Mouse (Mus musculus) heart, postnatal 0 days (tissue): ENCODE measurements at regions not wholly inside any gene's neighbourhood (a gene's known extent, or its start where the extent isn't known, plus 50 kb on each side); places are given as distances from the start of the nearest gene placed in this dataset.
A peak's percentile ranks its signal among the peaks of the same experiment; 100 is the strongest.

Source experiments
- ATAC-seq: fragments of 200-750 bp; cut with Nextera tagmentation; 2 replicates; pipeline ENCODE4 v1.8.0; 2017; ENCODE audit warnings: low read depth, moderate number of reproducible peaks, moderate library complexity; ENCODE audit not compliant: insufficient read depth
- DNase-seq: peaks from one replicate; pipeline ENCODE4 v3.0.0-alpha.2; 2016; ENCODE audit warnings: low spot score
- H3K27ac ChIP-seq: fragments of 300-500 bp; sonication (generic); 2 replicates; pipeline ENCODE4 v1.5.1; 2014; ENCODE audit warnings: low read depth, mild to moderate bottlenecking
- H3K27me3 ChIP-seq: fragments of 300-500 bp; sonication (generic); 2 replicates; pipeline ENCODE4 v1.6.1; 2014; ENCODE audit warnings: low read length, mixed read lengths; ENCODE audit not compliant: control insufficient read depth, insufficient read depth
- H3K36me3 ChIP-seq: fragments of 300-500 bp; sonication (generic); replicated peaks from 2 replicates; pipeline ENCODE4 v1.6.1; 2014; ENCODE audit warnings: low read length, mixed read lengths; ENCODE audit not compliant: control insufficient read depth, insufficient read depth
- H3K4me1 ChIP-seq: fragments of 300-500 bp; sonication (generic); 2 replicates; pipeline ENCODE4 v1.6.1; 2014; ENCODE audit warnings: antibody characterized with exemption; ENCODE audit not compliant: control insufficient read depth, insufficient read depth
- H3K4me2 ChIP-seq: fragments of 300-500 bp; sonication (generic); 2 replicates; pipeline ENCODE4 v1.6.1; 2014; ENCODE audit warnings: low read depth, mild to moderate bottlenecking, low read length, moderate library complexity
- H3K4me3 ChIP-seq: fragments of 300-500 bp; sonication (generic); 2 replicates; pipeline ENCODE4 v1.5.1; 2014; ENCODE audit warnings: low read depth, low read length
- H3K9ac ChIP-seq: fragments of 300-500 bp; sonication (generic); replicated peaks from 2 replicates; pipeline ENCODE4 v1.6.1; 2014; ENCODE audit warnings: low read depth, low read length, mixed read lengths
- H3K9me3 ChIP-seq: fragments of 300-500 bp; sonication (generic); replicated peaks from 2 replicates; pipeline ENCODE4 v1.6.1; 2016; ENCODE audit warnings: low read length; ENCODE audit not compliant: control insufficient read depth
- CTCF ChIP-seq: IDR thresholded peaks from 2 replicates; pipeline ENCODE4 v1.5.1; 2016; ENCODE audit warnings: antibody characterized with exemption, control low read depth, low read depth
- EP300 ChIP-seq: IDR thresholded peaks from 2 replicates; pipeline ENCODE4 v1.6.1; 2016; ENCODE audit warnings: antibody characterized with exemption, low read depth
- WGBS: fragments of 180-500 bp; shearing (Covaris S2); extraction: QIAGEN DNeasy Blood & Tissue Kit; methylation state at CpG from one replicate; pipeline ENCODE4 v1.1.7; 2014; 5-methylcytosine and 5-hydroxymethylcytosine counted together

DNA sequence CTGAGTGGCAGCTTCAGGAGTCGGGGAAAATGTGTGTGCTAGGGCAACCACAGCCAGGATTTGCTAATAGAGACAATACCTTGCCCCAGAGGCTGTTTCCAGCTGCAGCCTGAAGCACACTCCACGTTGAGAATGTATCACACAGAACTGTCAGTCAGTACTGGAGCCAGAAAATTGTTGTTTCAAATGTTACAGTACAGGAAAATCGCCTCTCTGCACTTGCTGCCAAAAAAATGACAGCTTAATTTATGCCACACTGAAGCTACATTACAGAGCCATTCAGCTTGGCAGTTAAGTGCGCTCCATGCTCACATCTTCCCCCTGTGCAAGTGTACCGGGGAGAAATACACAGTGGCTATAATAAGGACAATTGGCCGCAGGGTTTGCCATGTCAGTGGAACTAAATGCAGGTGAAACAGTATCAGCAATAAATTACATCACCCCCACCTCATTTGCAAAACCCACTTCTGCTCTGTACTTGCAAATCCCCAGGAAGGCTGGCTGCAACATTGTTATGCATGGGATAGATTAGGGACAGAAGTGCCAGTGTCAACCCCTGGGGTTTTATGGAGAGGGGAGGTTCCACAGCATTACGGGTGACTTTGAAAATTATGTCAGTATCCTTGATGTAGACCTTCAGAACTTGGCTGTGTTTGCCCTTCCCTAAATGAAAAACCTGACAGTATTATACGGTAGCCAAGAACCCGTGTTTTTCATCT is 263.3 kb upstream of the Sp4 start:
- no peaks in the 10 kb centered on the region for H3K36me3 ChIP-seq
- H3K9ac ChIP-seq, result no peak overlapping the region
- H3K27me3 ChIP-seq, result no peaks in the 10 kb centered on the region
- H3K9me3 ChIP-seq, result no peaks in the 10 kb centered on the region
- DNase-seq (peak; percentile 48), ATAC-seq (peak; percentile 79)
- H3K4me2 ChIP-seq, result no peak overlapping the region
- H3K4me3 ChIP-seq, result no peak overlapping the region
- no peak for TF ChIP-seq EP300
- no peak for TF ChIP-seq CTCF
- H3K27ac ChIP-seq, result 0 out of 2 replicates have a peak overlapping the region, but pooled peaks have one; percentile 1
- 23% methylated on average over 9 of the region's 9 CpGs for WGBS
- no peaks in the 10 kb centered on the region; the same call in 1 of the 2 replicates for H3K4me1 ChIP-seq

DNA sequence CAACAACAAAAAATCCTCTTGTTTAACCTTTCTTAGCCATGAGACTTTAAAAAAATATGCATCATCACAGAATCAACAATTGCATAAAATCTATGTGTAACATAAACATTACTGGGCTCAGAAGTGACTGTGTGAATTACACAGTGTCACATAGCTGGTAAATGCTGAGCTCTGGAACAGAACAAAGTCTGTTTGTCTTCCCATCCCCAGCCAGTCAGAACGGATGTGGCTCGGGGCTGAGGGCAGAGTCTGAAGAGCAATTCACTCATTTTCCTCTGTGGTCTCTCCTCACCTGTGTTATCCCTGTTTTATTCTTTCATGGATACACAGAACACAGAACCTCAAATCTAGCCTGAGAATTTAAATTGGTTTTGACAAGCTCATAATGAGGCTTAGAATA is 261.0 kb upstream of the Sp4 start:
- WGBS, result 76% methylated on average over 2 of the region's 2 CpGs
- no peak for DNase-seq

DNA sequence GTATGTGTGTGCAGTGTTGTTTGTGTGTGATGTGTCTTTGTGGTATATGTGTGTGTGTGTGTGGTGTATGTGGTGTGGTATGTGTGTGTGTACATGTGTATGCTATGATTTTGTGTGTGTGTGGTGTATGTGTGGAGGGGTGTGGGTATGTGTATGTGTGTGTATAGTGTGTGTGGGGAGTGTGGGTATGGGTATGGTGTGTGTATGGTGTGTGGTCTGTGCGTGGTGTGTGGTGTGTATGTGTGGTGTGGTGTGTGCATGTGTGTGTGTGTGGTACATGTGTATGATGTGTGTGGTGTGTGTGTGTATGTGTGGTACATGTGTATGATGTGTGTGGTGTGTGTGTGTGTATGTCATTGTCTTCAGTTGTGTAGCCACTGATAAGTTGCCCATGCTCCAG is 247.8 kb upstream of the Sp4 start:
- DNase-seq, result no peak
- 83% methylated on average over 1 of the region's 1 CpGs for WGBS
- H3K9me3 ChIP-seq, result no peaks in the 10 kb centered on the region
- H3K4me2 ChIP-seq, result no peak overlapping the region
- H3K4me1 ChIP-seq, result no peaks in the 10 kb centered on the region
- no peak for TF ChIP-seq EP300
- TF ChIP-seq CTCF, result no peak
- H3K27ac ChIP-seq, result no peak overlapping the region
- ATAC-seq, result no peak
- H3K27me3 ChIP-seq, result no peaks in the 10 kb centered on the region
- no peaks in the 10 kb centered on the region for H3K36me3 ChIP-seq
- H3K9ac ChIP-seq, result no peak overlapping the region
- no peak overlapping the region for H3K4me3 ChIP-seq

More for the DNA sequence above, 261.0 kb upstream of the Sp4 start:
- no peak for ATAC-seq
- Histone ChIP-seq H3K4me1 (no peaks in the 10 kb centered on the region; the same call in 1 of the 2 replicates), H3K4me3 (no peak overlapping the region), H3K4me2 (no peak overlapping the region), H3K36me3 (no peaks in the 10 kb centered on the region), H3K9me3 (no peaks in the 10 kb centered on the region), H3K27me3 (no peaks in the 10 kb centered on the region), H3K27ac (no peak overlapping the region), H3K9ac (no peak overlapping the region)
- no peak for TF ChIP-seq CTCF
- no peak for TF ChIP-seq EP300

DNA sequence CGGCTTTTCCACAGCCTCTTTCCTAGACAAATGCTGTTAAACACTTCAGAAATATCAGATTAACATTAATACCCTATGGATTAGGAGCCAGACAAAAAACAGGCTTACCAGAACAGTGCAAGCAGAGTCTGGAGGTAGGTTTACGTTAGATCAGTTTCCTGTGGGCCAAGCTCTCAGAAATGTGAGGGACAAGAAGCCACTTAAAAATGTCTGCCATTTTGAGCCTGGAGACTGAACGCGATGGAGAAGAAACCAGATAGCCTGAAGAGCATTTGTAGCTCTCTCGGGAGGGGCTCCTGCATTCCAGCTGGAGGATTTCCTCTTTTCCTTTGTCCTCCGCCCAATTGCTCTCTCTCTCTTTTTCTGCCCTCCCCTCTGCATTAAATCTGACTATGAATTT is 239.1 kb upstream of the Sp4 start:
- Histone ChIP-seq H3K27ac (no peak overlapping the region), H3K4me2 (no peak overlapping the region), H3K4me3 (no peak overlapping the region), H3K36me3 (no peaks in the 10 kb centered on the region), H3K9ac (no peak overlapping the region), H3K9me3 (no peaks in the 10 kb centered on the region), H3K4me1 (no peaks in the 10 kb centered on the region), H3K27me3 (no peaks in the 10 kb centered on the region)
- WGBS, result 26% methylated on average over 6 of the region's 6 CpGs
- ATAC-seq (no peak), DNase-seq (no peak)
- TF ChIP-seq CTCF (no peak), EP300 (no peak)

DNA sequence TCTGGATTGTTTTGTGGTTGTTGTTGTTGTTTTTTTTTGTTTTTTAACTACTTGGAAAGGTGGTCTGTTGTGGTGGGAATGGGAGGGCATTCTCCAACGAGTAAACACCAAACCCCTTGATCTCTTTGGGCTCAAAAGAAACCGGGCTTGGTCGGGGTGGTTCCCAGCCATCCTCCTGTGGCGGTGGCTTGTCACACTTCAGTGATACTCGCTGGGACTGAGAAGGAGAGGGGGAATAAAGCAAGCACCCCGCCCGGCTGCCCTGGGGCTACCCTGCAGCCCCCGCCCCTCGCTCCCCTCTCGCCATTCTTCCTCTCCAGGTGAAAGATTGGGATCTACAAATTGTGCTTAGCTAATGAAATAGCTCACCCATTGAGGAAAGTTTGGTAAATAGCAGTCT is 229.3 kb upstream of the Sp4 start:
- H3K4me3 ChIP-seq, result no peak overlapping the region
- WGBS, result 24% methylated on average over 10 of the region's 10 CpGs
- no peak overlapping the region for H3K4me2 ChIP-seq

More for the DNA sequence above, 229.3 kb upstream of the Sp4 start:
- Histone ChIP-seq H3K36me3 (no peaks in the 10 kb centered on the region), H3K27ac (no peak overlapping the region), H3K9me3 (no peaks in the 10 kb centered on the region), H3K9ac (no peak overlapping the region), H3K27me3 (peaks cover 15% of the 10 kb centered on the region; the same call in 1 of the 2 replicates), H3K4me1 (0 out of 2 replicates have a peak, but pooled peaks cover 8% of the 10 kb centered on the region)
- DNase-seq, result no peak
- TF ChIP-seq CTCF (no peak), EP300 (no peak)
- ATAC-seq, result no peak
